Mouse (Mus musculus) cortical plate, adult 2 months (tissue): ENCODE results near the gene Gpr1.
"Not testable (repeated sequence)": the region's sequence is repeated elsewhere in the genome, so short reads cannot be mapped to it uniquely, and the experiment has no call there.

Experiments
- CTCF ChIP-seq: fragments of 200-500 bp; IDR thresholded peaks from 2 replicates; pipeline ENCODE4 v1.5.1; 2011; ENCODE audit warnings: mild to moderate bottlenecking, control low read depth, low read length; ENCODE audit not compliant: insufficient read depth; ENCODE audit errors: extremely low read depth
- POLR2A ChIP-seq: fragments of 200-500 bp; IDR thresholded peaks from 2 replicates; pipeline ENCODE4 v1.6.1; 2011; ENCODE audit warnings: mild to moderate bottlenecking, low read length, control low read depth; ENCODE audit not compliant: insufficient read depth; ENCODE audit errors: extremely low read depth

GRCm38 (mm10) chr1:63180575-63180974, 33.8 kb downstream of the Gpr1 start:
- not testable (repeated sequence) for TF ChIP-seq POLR2A, CTCF
